Mouse (Mus musculus) liver, postnatal 0 days (tissue): Measurements from ENCODE around the gene Tsen2. TPM values are rescaled to one million over a fixed set of nuclear protein-coding genes. Genes with fewer than 3 reads are reported as not detected.

ENCODE experiments used
- ATAC-seq: fragments of 200-750 bp; cut with Nextera tagmentation; 2 replicates; pipeline ENCODE4 v1.8.0; 2017; ENCODE audit warnings: mild to moderate bottlenecking, moderate library complexity
- DNase-seq: peaks from one replicate; pipeline ENCODE4 v3.0.0-alpha.2; 2016
- H3K27ac ChIP-seq: fragments of 300-500 bp; sonication (generic); 2 replicates; pipeline ENCODE4 v1.5.1; 2014; ENCODE audit warnings: antibody characterized with exemption, moderate library complexity, mild to moderate bottlenecking, low read depth
- H3K27me3 ChIP-seq: fragments of 300-500 bp; sonication (generic); 2 replicates; pipeline ENCODE4 v1.6.1; 2014; ENCODE audit warnings: low read length, control low read depth, mixed read lengths; ENCODE audit not compliant: insufficient read depth
- H3K36me3 ChIP-seq: fragments of 300-500 bp; sonication (generic); replicated peaks from 2 replicates; pipeline ENCODE4 v1.6.1; 2014; ENCODE audit warnings: mild to moderate bottlenecking, control low read depth, low read length, moderate library complexity, mixed read lengths; ENCODE audit not compliant: insufficient read depth
- H3K4me1 ChIP-seq: fragments of 300-500 bp; sonication (generic); 2 replicates; pipeline ENCODE4 v1.6.1; 2014; ENCODE audit warnings: antibody characterized with exemption, mild to moderate bottlenecking, control low read depth; ENCODE audit not compliant: insufficient read depth
- H3K4me2 ChIP-seq: fragments of 300-500 bp; sonication (generic); 2 replicates; pipeline ENCODE4 v1.6.1; 2014; ENCODE audit warnings: low read depth, mild to moderate bottlenecking, low read length, moderate library complexity, mixed read lengths
- H3K4me3 ChIP-seq: fragments of 300-500 bp; sonication (generic); 2 replicates; pipeline ENCODE4 v1.5.1; 2014; ENCODE audit warnings: low read depth, low read length
- H3K9ac ChIP-seq: fragments of 300-500 bp; sonication (generic); replicated peaks from 2 replicates; pipeline ENCODE4 v1.6.1; 2014; ENCODE audit warnings: mild to moderate bottlenecking, moderate library complexity
- H3K9me3 ChIP-seq: fragments of 300-500 bp; sonication (generic); 2 replicates; pipeline ENCODE4 v1.6.1; 2016; ENCODE audit warnings: mild to moderate bottlenecking, control low read depth, low read length, mixed read lengths
- CTCF ChIP-seq: sonication (generic); IDR thresholded peaks from 2 replicates; pipeline ENCODE4 v1.5.1; 2016; ENCODE audit warnings: antibody characterized with exemption, low read depth
- EP300 ChIP-seq: IDR thresholded peaks from 2 replicates; pipeline ENCODE4 v1.6.1; 2016; ENCODE audit warnings: antibody characterized with exemption, low read depth, mild to moderate bottlenecking
- WGBS: fragments of 180-500 bp; shearing (Covaris S2); extraction: QIAGEN DNeasy Blood & Tissue Kit; methylation state at CpG from one replicate; pipeline ENCODE4 v1.1.7; 2014; ENCODE audit not compliant: insufficient replicate concordance; 5-methylcytosine and 5-hydroxymethylcytosine counted together
- polyA plus RNA-seq: library from polyadenylated mRNA; unstranded; fragments of >200 nt; fragmentation: Nextera tagmentation; extraction: Ambion mirVana; gene quantifications from 2 replicates; pipeline ENCODE4 v1.2.1, GENCODE M21; 2015

The Tsen2 gene
- polyA plus RNA-seq, 1 experiment from 2014 or later, result 7.5 TPM

- Histone ChIP-seq H3K4me1 (peaks cover 6% of the 10 kb centered on the region), H3K27ac (no peak overlapping the region), H3K27me3 (no peaks in the 10 kb centered on the region), H3K9me3 (no peaks in the 10 kb centered on the region), H3K9ac (no peak overlapping the region), H3K4me3 (peak overlapping the region; percentile 94; the same call in 1 of the 2 replicates), H3K4me2 (peak overlapping the region; percentile 78), H3K36me3 (peaks cover 6% of the 10 kb centered on the region; the same call in 1 of the 2 replicates)
- TF ChIP-seq CTCF, result peak; percentile 20
- no peak for TF ChIP-seq EP300
- 67% methylated on average over 4 of the region's 4 CpGs for WGBS
- DNase-seq (peak; percentile 13), ATAC-seq (no peak)
Observed at GRCm38 (mm10) chr6:115601322-115601714, 56.9 kb downstream of the Tsen2 start.

- peak within 1 kb of the TSS; percentile 92 for H3K27ac ChIP-seq
- no peaks in the 10 kb centered on the region for H3K27me3 ChIP-seq
- H3K9me3 ChIP-seq, result no peaks in the 10 kb centered on the region
- peaks cover 6% of the 10 kb centered on the region; the same call in 1 of the 2 replicates for H3K36me3 ChIP-seq
- peak within 1 kb of the TSS; percentile 94 for H3K4me3 ChIP-seq
- DNase-seq, result peak; percentile 92
- WGBS, result under 1% methylated on average over 52 of the region's 61 CpGs
- peak within 1 kb of the TSS; percentile 93 for H3K9ac ChIP-seq
- peak; percentile 97 for ATAC-seq
- TF ChIP-seq EP300 (no peak), CTCF (no peak)
- peak within 1 kb of the TSS; percentile 78 for H3K4me2 ChIP-seq
- H3K4me1 ChIP-seq, result peaks cover 6% of the 10 kb centered on the region
Observed at GRCm38 (mm10) chr6:115601715-115602523, 57.5 kb downstream of the Tsen2 start, which contains the start of gene Mkrn2. Gene Mkrn2 (plus strand): TSS chr6:115601902.

GRCm38 (mm10) chr6:115606461-115606860 lies 62.0 kb downstream of the Tsen2 start:
- TF ChIP-seq CTCF (no peak), EP300 (no peak)
- Histone ChIP-seq H3K4me2 (no peak overlapping the region), H3K9ac (no peak overlapping the region), H3K4me3 (no peak overlapping the region), H3K4me1 (peaks cover 6% of the 10 kb centered on the region), H3K27ac (no peak overlapping the region), H3K27me3 (no peaks in the 10 kb centered on the region), H3K9me3 (no peaks in the 10 kb centered on the region), H3K36me3 (peaks cover 18% of the 10 kb centered on the region)
- DNase-seq (no peak), ATAC-seq (no peak)
- WGBS, result 89% methylated on average over 1 of the region's 1 CpGs

GRCm38 (mm10) chr6:115607429-115607828 lies 63.0 kb downstream of the Tsen2 start:
- no peak overlapping the region for H3K27ac ChIP-seq
- no peak overlapping the region for H3K4me2 ChIP-seq
- H3K9me3 ChIP-seq, result no peaks in the 10 kb centered on the region
- peaks cover 18% of the 10 kb centered on the region for H3K36me3 ChIP-seq
- TF ChIP-seq CTCF (no peak), EP300 (no peak)
- H3K4me1 ChIP-seq, result peaks cover 5% of the 10 kb centered on the region
- 82% methylated on average over 4 of the region's 4 CpGs for WGBS
- H3K9ac ChIP-seq, result no peak overlapping the region
- ATAC-seq (no peak), DNase-seq (no peak)
- no peaks in the 10 kb centered on the region for H3K27me3 ChIP-seq
- no peak overlapping the region for H3K4me3 ChIP-seq

GRCm38 (mm10) chr6:115609121-115609520 lies 64.7 kb downstream of the Tsen2 start:
- ATAC-seq, result no peak
- WGBS, result 72% methylated on average over 3 of the region's 3 CpGs
- DNase-seq, result peak; percentile 47

GRCm38 (mm10) chr6:115610301-115610700 lies 65.8 kb downstream of the Tsen2 start:
- WGBS, result 89% methylated on average over 5 of the region's 5 CpGs
- no peak overlapping the region for H3K27ac ChIP-seq
- ATAC-seq, result no peak

More at GRCm38 (mm10) chr6:115609121-115609520, 64.7 kb downstream of the Tsen2 start:
- Histone ChIP-seq H3K9ac (no peak overlapping the region), H3K4me3 (no peak overlapping the region), H3K4me2 (no peak overlapping the region), H3K27ac (no peak overlapping the region), H3K4me1 (no peaks in the 10 kb centered on the region; the same call in 1 of the 2 replicates), H3K9me3 (no peaks in the 10 kb centered on the region), H3K27me3 (no peaks in the 10 kb centered on the region), H3K36me3 (peaks cover 25% of the 10 kb centered on the region)
- TF ChIP-seq CTCF (peak; percentile 72), EP300 (no peak)

More at GRCm38 (mm10) chr6:115610301-115610700, 65.8 kb downstream of the Tsen2 start:
- no peaks in the 10 kb centered on the region for H3K9me3 ChIP-seq
- no peaks in the 10 kb centered on the region for H3K27me3 ChIP-seq
- no peak for DNase-seq
- H3K36me3 ChIP-seq, result peaks cover 33% of the 10 kb centered on the region
- H3K4me2 ChIP-seq, result no peak overlapping the region
- no peak overlapping the region for H3K9ac ChIP-seq
- no peaks in the 10 kb centered on the region; the same call in 1 of the 2 replicates for H3K4me1 ChIP-seq
- no peak overlapping the region for H3K4me3 ChIP-seq
- no peak for TF ChIP-seq EP300
- no peak for TF ChIP-seq CTCF
